Mouse (Mus musculus) MEL-GATA-1-ER (cell line): ENCODE results near the gene Ppp1r3d.

Experiments used
- DNase-seq: peaks from one replicate; pipeline ENCODE4 v3.0.0-alpha.2; 2012; ENCODE audit warnings: low read depth; ENCODE audit errors: extremely low read depth

The Ppp1r3d gene

DNA sequence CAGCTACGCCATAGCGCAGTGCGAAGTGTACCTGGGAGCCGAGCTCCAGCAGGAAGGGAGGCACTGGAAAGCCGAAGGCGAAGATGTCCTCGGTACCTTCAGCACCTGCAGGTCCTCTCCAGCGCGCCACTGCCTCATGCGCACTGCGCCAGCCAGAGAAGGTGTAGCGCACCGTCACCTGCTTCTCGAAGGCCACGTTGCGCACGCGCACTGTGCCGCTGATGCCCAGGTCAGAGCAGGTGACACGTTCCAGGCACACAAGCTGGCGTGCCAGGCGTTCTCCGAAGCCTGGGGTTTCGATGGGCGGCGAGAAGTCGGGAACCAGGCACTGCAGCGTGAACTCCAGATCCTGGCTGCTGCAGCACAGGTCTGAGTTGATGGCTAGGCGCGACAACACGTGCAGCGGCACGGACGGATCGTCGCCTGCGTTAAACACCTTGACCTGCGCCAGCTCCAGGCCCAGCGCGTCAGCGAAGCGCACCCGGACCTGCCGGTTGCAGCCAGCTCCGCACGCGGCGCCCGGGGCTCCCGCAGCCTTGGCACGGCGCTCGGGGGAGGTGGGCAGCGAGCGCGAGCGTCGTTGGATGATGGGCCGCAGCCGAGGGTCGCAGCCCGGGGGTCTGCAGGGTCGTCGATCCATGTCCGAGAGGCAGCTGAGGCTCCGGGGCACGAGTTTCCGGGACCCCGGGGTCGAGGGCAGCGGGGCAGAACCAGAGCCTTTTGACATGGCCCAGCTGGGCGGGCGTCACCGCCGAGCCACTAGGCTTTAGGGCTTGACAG is 601 bp downstream of the Ppp1r3d start:
- DNase-seq = no peak

DNA sequence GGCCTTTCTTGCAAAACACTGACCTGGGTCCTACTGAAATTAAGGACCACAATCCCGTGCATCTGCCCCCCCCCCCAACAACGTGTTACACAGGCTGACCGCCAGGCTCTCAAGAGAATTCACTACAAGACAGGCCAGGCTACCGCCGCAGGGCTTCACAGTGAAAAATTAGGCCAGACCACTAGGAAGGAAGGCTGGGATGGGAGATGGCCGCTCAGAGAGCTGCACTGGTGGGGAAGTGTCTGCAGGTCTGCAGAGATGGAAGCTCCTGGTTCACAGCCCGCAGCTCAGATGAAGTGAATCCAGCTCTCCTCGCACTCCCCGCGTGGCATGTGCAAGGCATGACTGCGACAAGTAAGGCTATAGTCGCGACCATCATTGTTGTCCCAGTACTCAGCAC is 1.2 kb downstream of the Ppp1r3d start:
- DNase-seq = no peak

DNA sequence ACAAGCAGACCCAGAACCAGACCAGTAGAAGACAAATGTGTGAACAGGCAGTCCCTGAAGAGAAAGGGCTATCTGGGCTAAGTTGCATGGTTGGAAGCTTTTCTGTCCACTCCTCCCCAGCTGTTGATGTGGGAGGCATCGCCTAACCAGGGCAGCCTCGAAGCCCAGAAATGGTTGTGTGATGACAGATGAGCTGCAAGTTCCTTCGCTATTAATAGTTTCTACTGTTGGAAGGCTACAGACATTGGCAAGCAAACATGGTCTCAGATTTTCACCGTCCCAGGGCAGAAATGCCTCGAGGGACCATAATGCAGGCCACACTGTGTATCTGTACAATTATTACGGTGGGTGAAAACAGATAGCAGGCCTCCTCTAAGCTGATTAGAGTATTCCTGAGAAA is 1.7 kb downstream of the Ppp1r3d start:
- no peak for DNase-seq

DNA sequence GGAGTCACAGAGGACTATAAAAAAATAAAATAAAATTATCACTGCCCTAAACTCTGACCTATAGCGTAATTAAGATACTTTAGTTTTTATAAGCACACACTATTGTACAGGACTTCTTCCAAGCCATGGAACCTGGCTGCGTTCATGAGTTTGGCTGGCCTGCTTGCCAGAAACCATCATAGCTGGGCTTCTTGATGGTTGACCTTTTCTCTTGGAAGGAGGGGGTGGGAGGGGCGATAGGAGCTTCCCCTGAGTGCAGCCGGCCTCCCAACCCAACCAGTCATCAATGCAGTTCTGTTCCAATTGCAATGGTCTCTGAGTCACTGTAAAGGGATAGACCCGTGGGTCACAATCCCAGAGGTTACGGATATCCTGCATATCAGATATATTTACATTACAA is 4.0 kb downstream of the Ppp1r3d start:
- no peak for DNase-seq

DNA sequence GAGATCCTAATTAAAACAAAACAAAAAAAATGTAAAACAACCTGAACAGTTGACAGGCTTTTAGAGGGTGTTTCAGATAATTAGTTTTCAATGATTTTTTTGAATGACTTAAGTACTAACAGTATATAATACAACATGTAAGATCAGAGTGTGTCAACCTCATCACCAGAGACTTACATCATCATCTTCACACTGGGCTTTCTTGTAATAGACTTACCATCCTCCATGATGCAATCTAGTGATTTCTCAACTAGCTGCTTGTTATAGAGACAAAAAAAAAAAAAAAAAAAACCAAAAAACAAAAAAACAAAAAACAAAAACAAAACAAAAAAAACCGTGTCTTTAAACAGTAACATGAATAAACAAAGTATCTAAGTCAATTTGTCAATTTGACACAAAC is 5.2 kb downstream of the Ppp1r3d start:
- no peak for DNase-seq

DNA sequence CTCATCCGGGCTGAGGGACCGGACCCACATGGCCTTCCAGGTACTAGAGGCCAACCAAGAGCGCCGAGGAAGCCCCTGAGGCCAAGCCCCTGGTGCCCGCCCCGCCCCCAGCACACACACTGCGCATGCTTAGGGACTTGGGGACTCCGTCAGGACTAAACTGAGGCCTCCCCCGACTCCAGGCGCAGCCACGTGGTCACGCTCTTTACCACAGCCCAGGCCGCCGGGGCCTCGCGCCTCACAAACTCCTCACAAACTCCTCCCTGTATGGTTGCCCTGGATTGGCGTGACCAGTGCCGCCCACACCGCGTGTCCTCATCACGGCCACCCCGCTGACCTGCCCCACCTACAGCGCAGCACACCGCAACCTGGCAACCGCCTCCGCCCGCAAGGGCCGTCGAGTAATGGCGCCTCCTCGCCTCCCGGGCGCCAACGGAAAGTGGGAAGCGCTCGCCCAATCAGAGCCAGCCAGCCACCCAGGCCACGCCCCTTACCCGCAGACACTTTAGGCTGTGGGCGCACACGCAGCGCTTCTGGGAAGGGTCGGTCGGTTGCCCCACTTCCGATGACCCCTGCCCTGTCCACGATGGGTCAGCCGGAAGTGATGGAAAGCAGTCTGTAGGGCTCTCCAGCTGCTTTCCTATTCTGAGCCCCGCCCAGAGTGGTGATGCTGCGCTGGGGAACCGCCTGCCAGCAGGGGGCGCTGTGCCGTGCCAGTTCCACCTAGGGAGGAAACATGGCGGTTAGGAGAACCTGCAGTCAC is 7.0 kb downstream of the Ppp1r3d start, which contains the start of gene Sycp2:
TSS of gene Sycp2 (minus strand) at position 633 of the 763 bp plus-strand sequence.
- DNase-seq = no peak
